Mouse (Mus musculus) G1E (cell line): ENCODE data around the gene Erc2. TPM values are rescaled to one million over a fixed set of nuclear protein-coding genes. Genes with fewer than 3 reads are reported as not detected.

Source experiments
- ATAC-seq: 2 replicates; pipeline ENCODE4 v1.8.0; 2016; ENCODE audit warnings: mild to moderate bottlenecking; ENCODE audit not compliant: insufficient number of reproducible peaks, poor library complexity, low FRiP score, severe bottlenecking; ENCODE audit errors: extremely low read depth
- DNase-seq: peaks from one replicate; pipeline ENCODE4 v3.0.0; 2012; ENCODE audit warnings: low spot score
- H3K27me3 ChIP-seq: 2 replicates; pipeline ENCODE4 v1.6.1; 2012; ENCODE audit warnings: mild to moderate bottlenecking, low read length, inconsistent platforms; ENCODE audit not compliant: insufficient read depth
- H3K36me3 ChIP-seq: replicated peaks from 2 replicates; pipeline ENCODE3; 2012; ENCODE audit warnings: mild to moderate bottlenecking, inconsistent platforms
- H3K4me1 ChIP-seq: 2 replicates; pipeline ENCODE4 v1.6.1; 2012; ENCODE audit warnings: low read depth, low read length, inconsistent platforms, mixed read lengths; ENCODE audit not compliant: insufficient read depth
- H3K4me3 ChIP-seq: 2 replicates; pipeline ENCODE4 v1.5.1; 2012; ENCODE audit warnings: low read depth, mild to moderate bottlenecking, inconsistent platforms, low read length, moderate library complexity, mixed read lengths
- H3K9me3 ChIP-seq: replicated peaks from 2 replicates; pipeline ENCODE4 v1.6.1; 2012; ENCODE audit warnings: inconsistent platforms
- CTCF ChIP-seq: IDR thresholded peaks from 2 replicates; pipeline ENCODE4 v1.5.1; 2012; ENCODE audit warnings: low read depth, low read length, inconsistent platforms, mixed read lengths
- GATA1 ChIP-seq: IDR thresholded peaks from 2 replicates; pipeline ENCODE4 v1.6.1; 2012; ENCODE audit warnings: borderline replicate concordance, low read length, inconsistent platforms, mixed read lengths
- GATA2 ChIP-seq: IDR thresholded peaks from 2 replicates; pipeline ENCODE4 v1.6.1; 2012; ENCODE audit warnings: low read depth, low read length, inconsistent platforms, borderline replicate concordance
- POLR2AphosphoS5 ChIP-seq: IDR thresholded peaks from 2 replicates; pipeline ENCODE4 v1.6.1; 2012; ENCODE audit warnings: low read depth, low read length, inconsistent platforms; ENCODE audit not compliant: insufficient replicate concordance
- TAL1 ChIP-seq: conservative IDR thresholded peaks from 2 replicates; pipeline ENCODE4 v1.6.1; 2012; ENCODE audit warnings: low read depth, low read length, inconsistent platforms, mixed read lengths
- polyA plus RNA-seq: library from polyadenylated mRNA; stranded (reverse); fragments of >175 nt; gene quantifications from 2 replicates; pipeline ENCODE4 v1.2.3, GENCODE M21; 2012
- total RNA-seq, 2 experiments: library from RNA; stranded (forward) in 1 of 2; stranded (reverse) in 1 of 2; fragments of 200-1000 nt in 1 of 2; fragments of >200 nt in 1 of 2; fragmentation: Nextera tagmentation in 1 of 2; gene quantifications; 2 replicates each; pipeline ENCODE4 v1.2.3; 2014 to 2017

The Erc2 gene
- total and polyA plus RNA-seq, 3 experiments, result 0.49 TPM; not detected in 2

DNA sequence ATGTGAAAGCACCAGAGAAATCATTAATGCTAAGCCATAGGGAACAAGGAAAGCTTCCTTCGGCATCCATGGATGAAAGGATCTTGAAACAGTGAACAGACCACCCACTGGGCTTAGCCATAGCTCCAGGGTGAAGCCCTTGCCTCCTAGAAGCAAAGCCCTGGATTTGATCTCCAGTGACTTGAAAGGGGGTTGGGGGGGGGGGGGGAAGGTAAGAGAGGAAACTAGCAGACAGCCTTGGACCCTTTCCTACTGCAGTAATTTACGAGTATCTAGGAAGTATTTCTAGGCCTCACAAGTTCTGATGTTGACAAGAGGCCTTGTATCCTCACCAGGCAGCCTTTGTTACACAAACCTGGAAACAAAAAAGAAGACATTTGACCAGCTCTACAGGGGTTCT is 609.0 kb downstream of the Erc2 start:
- no peak overlapping the region for H3K4me3 ChIP-seq
- no peak for ATAC-seq
- TF ChIP-seq CTCF, result no peak
- no peaks in the 10 kb centered on the region for H3K27me3 ChIP-seq
- no peak for DNase-seq
- H3K9me3 ChIP-seq, result peaks cover 5% of the 10 kb centered on the region; the same call in 1 of the 2 replicates
- no peaks in the 10 kb centered on the region for H3K4me1 ChIP-seq
- no peaks in the 10 kb centered on the region for H3K36me3 ChIP-seq

DNA sequence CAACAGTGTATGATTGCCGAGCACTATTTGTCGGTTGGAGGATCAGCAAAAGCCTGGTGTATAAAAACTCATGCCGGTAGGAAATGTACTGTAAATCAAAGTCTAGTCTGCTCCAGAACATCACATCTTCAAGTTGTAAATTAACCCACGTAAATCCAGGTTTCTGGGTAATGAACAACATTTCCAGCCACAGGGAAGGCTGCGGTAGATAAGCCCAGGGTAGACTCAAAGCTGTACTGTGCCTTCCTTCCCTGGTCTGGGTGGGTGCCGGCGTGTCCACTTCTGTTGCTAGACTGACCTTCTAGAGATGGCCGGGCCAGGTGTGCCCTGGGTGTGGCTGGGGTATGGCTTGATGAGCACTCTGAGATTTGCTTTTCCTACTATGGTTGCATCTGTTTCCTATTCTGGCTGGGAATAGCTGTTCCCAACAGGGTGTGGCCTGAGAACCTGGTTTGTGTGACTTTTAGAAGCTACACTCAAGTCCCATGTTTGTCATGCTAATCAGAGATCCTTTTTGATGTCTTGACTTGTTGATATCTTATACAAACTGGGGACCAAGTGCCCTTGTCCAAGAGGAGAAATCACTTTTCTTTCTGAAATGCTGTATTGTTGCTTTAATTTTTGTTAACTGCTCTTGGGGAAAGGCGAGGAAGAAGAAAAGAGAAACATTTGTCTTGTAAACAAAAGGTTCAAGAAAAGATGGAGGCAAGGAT is 616.3 kb downstream of the Erc2 start:
- H3K4me3 ChIP-seq, result no peak overlapping the region
- DNase-seq (no peak), ATAC-seq (no peak)
- H3K36me3 ChIP-seq, result no peaks in the 10 kb centered on the region
- no peaks in the 10 kb centered on the region for H3K27me3 ChIP-seq
- peaks cover 17% of the 10 kb centered on the region for H3K9me3 ChIP-seq
- TF ChIP-seq TAL1 (no peak), GATA1 (no peak), GATA2 (no peak), CTCF (no peak), POLR2AphosphoS5 (no peak)
- H3K4me1 ChIP-seq, result no peaks in the 10 kb centered on the region

DNA sequence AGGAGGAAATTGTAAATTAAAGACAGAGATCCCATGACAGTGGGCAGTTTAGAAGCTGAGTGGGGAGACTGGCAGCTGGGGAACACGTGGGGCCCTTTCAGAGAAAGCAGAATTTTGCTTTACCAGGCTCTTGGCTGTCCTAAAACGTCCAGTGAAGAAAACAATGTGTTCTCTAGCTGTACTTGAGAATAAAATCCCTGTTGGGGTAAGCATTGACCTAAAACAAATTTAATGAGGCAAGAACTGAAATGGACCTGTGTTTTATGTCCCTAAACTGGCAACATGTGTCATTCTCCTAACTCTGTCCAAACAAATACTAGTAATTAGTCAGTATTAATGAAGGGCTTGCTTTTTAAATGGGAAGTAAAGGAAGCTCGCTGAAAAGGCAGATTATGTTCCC is 617.9 kb downstream of the Erc2 start:
- no peak for ATAC-seq
- no peaks in the 10 kb centered on the region for H3K36me3 ChIP-seq

DNA sequence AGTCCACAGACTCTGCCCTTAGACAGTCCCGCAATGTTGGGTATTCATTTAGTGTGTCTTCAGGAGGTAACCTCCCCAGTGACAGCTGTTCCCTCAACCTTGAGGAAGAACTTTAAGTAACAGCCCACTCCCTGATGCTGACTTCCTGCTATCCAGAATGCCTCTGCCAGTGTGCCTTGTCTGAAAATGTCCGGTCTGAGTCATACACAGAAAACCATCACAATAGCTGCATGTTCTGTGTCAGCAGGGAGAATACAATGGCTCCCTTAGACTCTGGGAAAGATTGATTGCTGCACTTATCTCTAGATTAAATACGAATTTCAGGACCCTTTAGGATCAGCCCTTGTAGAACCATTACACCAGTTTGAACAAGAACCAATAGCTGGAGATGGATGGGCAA is 620.5 kb downstream of the Erc2 start:
- Histone ChIP-seq H3K4me3 (no peak overlapping the region), H3K27me3 (no peaks in the 10 kb centered on the region), H3K9me3 (peaks cover 17% of the 10 kb centered on the region), H3K36me3 (no peaks in the 10 kb centered on the region), H3K4me1 (no peaks in the 10 kb centered on the region)
- TF ChIP-seq GATA2 (no peak), GATA1 (no peak), TAL1 (no peak), POLR2AphosphoS5 (no peak), CTCF (no peak)
- no peak for DNase-seq
- no peak for ATAC-seq

More for the DNA sequence above, 617.9 kb downstream of the Erc2 start:
- H3K9me3 ChIP-seq, result peaks cover 17% of the 10 kb centered on the region
- no peak for TF ChIP-seq TAL1
- no peak for TF ChIP-seq GATA1
- TF ChIP-seq CTCF, result no peak
- TF ChIP-seq POLR2AphosphoS5, result no peak
- TF ChIP-seq GATA2, result no peak
- no peak for DNase-seq
- H3K27me3 ChIP-seq, result no peaks in the 10 kb centered on the region
- H3K4me3 ChIP-seq, result no peak overlapping the region
- H3K4me1 ChIP-seq, result no peaks in the 10 kb centered on the region

DNA sequence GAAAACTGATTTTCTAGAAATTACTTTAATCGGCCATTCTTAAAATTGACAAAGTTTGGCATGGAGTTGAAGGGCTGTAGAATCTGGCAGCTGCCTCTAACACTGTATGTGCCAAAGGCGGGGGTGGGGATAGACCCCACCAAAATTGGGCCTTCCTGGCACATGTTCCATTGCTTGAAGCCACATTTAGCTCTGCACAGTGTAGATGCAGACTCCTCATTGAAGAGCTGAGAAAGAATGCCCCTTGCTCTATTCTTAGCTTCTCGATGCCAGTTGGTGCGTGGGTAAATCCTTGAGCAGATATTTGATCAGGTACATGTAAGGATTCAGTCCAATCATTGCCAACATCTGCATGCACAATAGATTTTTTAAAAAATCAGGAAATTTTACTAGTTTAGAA is 621.2 kb downstream of the Erc2 start:
- H3K4me1 ChIP-seq, result no peaks in the 10 kb centered on the region
- peaks cover 15% of the 10 kb centered on the region for H3K9me3 ChIP-seq
- no peak overlapping the region for H3K4me3 ChIP-seq
- DNase-seq (no peak), ATAC-seq (no peak)
- no peak for TF ChIP-seq POLR2AphosphoS5
- no peak for TF ChIP-seq GATA1
- TF ChIP-seq TAL1, result no peak
- TF ChIP-seq GATA2, result no peak
- no peak for TF ChIP-seq CTCF
- no peaks in the 10 kb centered on the region for H3K27me3 ChIP-seq
- H3K36me3 ChIP-seq, result no peaks in the 10 kb centered on the region

DNA sequence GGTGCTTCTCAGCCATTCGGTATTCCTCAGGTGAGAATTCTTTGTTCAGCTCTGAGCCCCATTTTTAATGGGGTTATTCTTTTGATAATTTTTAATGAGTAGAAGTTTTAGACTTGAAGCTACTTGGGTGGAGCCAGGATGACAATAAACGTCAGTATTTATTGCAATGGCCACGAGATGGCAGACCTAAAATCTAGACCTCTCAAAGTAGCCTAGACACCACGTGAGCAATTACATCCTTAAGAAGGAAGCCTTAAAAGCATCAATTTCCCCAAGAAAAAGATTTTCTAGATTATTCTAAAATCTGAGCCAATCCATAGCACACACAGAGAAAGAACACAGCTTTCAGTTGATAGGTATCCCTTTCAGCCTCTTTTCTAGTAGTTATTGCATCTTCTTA is 640.5 kb downstream of the Erc2 start:
- Histone ChIP-seq H3K4me1 (no peaks in the 10 kb centered on the region), H3K4me3 (no peak overlapping the region), H3K9me3 (peaks cover 7% of the 10 kb centered on the region; the same call in 1 of the 2 replicates), H3K36me3 (no peaks in the 10 kb centered on the region), H3K27me3 (no peaks in the 10 kb centered on the region)
- DNase-seq (no peak), ATAC-seq (no peak)
- TF ChIP-seq GATA2 (no peak), GATA1 (no peak), TAL1 (no peak), CTCF (no peak), POLR2AphosphoS5 (no peak)

DNA sequence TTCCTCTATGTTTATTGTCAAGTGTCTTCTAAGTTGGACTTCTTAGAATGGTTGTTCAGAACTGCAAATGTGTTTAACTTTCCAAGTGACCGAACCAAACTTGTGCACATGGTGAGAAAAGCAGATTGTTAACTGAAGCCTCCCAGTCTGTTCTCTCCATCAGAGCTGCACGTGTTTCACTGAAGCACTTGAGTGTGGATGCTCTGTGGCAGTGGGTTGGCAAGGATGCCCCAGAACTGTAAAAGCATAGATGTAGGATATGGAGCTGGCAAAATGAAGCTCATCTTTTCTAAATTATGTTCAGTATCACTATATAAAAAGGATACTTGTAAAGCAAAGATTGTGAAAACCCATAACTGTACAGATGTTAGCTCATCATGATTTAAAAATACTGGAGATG is 645.1 kb downstream of the Erc2 start:
- Histone ChIP-seq H3K36me3 (no peaks in the 10 kb centered on the region), H3K4me1 (no peaks in the 10 kb centered on the region), H3K27me3 (no peaks in the 10 kb centered on the region), H3K4me3 (no peak overlapping the region), H3K9me3 (peaks cover 9% of the 10 kb centered on the region)
- no peak for ATAC-seq
- TF ChIP-seq CTCF, result no peak
- no peak for TF ChIP-seq GATA1
- no peak for TF ChIP-seq POLR2AphosphoS5
- no peak for TF ChIP-seq GATA2
- no peak for TF ChIP-seq TAL1
- no peak for DNase-seq
